In genomic region chr3:4280366-4281020, GRCm38 (mm10) we compare ENCODE assay signal across 16 mouse cellular contexts.
DNase-seq lines count a peak whose midpoint lies in the region; ATAC-seq and TF ChIP-seq lines count a peak whose summit lies in the region.
"Had no signal": no experiment of that assay in that cellular context is flagged by ENCODE, and none has a peak within 500 bp of the region (broad histone marks: within the 10 kb centered on the region; RNA-seq: fewer than 3 reads in every experiment).

No protein-coding gene starts in this region.

- H3K4me1 ChIP-seq in hindbrain, embryonic 10.5 days (replicated peaks): peaks cover 36% of the 10 kb centered on the region
- H3K4me1 ChIP-seq in hindbrain, postnatal 0 days (ENCODE audit: insufficient read depth, low read length): no peaks in the 10 kb centered on the region
- 0 out of 2 replicates have a peak, but pooled peaks cover 9% of the 10 kb centered on the region for H3K4me1 ChIP-seq in hindbrain, embryonic 14.5 days (replicated peaks; ENCODE audit: control insufficient read depth, insufficient read depth, low read length)
- H3K4me1 ChIP-seq in heart, embryonic 11.5 days (ENCODE audit: control insufficient read depth, insufficient read depth, low read length): no peaks in the 10 kb centered on the region
- H3K4me1 ChIP-seq in lung, postnatal 0 days (ENCODE audit: insufficient read depth, low read depth, low read length): no peaks in the 10 kb centered on the region
- H3K4me1 ChIP-seq: hindbrain, embryonic 15.5 days had no signal

- ATAC-seq in hindbrain, postnatal 0 days: no peak
- 0 out of 2 replicates have a peak, but pooled peaks have one; percentile 27 for ATAC-seq in hindbrain, embryonic 14.5 days (ENCODE audit: low FRiP score)
- ATAC-seq in heart, embryonic 11.5 days (replicated peaks; ENCODE audit: insufficient number of reproducible peaks, low FRiP score, low TSS enrichment): no peak
- no peak for ATAC-seq in lung, postnatal 0 days

- H3K27me3 ChIP-seq in hindbrain, embryonic 10.5 days (ENCODE audit: insufficient read depth, poor library complexity, severe bottlenecking): no peaks in the 10 kb centered on the region
- H3K27me3 ChIP-seq in hindbrain, postnatal 0 days (ENCODE audit: insufficient read depth, low read length): no peaks in the 10 kb centered on the region
- no peaks in the 10 kb centered on the region for H3K27me3 ChIP-seq in hindbrain, embryonic 14.5 days (ENCODE audit: control insufficient read depth, insufficient read depth, low read length)
- no peaks in the 10 kb centered on the region for H3K27me3 ChIP-seq in heart, embryonic 11.5 days (ENCODE audit: control insufficient read depth, insufficient read depth, low read length)
- no peaks in the 10 kb centered on the region for H3K27me3 ChIP-seq in lung, postnatal 0 days (replicated peaks; ENCODE audit: insufficient read depth, low read length)
- H3K27me3 ChIP-seq: hindbrain, embryonic 15.5 days had no signal

- H3K4me2 ChIP-seq in hindbrain, postnatal 0 days (ENCODE audit: low read depth, low read length): no peak overlapping the region
- H3K4me2 ChIP-seq in hindbrain, embryonic 14.5 days (replicated peaks): no peak overlapping the region
- H3K4me2 ChIP-seq in heart, embryonic 11.5 days: no peak overlapping the region
- H3K4me2 ChIP-seq in lung, postnatal 0 days (replicated peaks; ENCODE audit: low read depth, low read length): no peak overlapping the region
- H3K4me2 ChIP-seq: hindbrain, embryonic 15.5 days had no signal

- H3K9ac ChIP-seq in hindbrain, postnatal 0 days (replicated peaks; ENCODE audit: low read length): no peak overlapping the region
- H3K9ac ChIP-seq in hindbrain, embryonic 14.5 days: no peak overlapping the region
- H3K9ac ChIP-seq in heart, embryonic 11.5 days (ENCODE audit: low read depth, low read length): no peak overlapping the region
- no peak overlapping the region for H3K9ac ChIP-seq in lung, postnatal 0 days (replicated peaks; ENCODE audit: low read depth)
- H3K9ac ChIP-seq: hindbrain, embryonic 15.5 days; liver, embryonic 14.5 days had no signal

- H3K9me3 ChIP-seq in hindbrain, embryonic 10.5 days: no peaks in the 10 kb centered on the region
- no peaks in the 10 kb centered on the region for H3K9me3 ChIP-seq in hindbrain, postnatal 0 days (ENCODE audit: low read length)
- no peaks in the 10 kb centered on the region for H3K9me3 ChIP-seq in hindbrain, embryonic 14.5 days (ENCODE audit: control insufficient read depth, low read length)
- no peaks in the 10 kb centered on the region for H3K9me3 ChIP-seq in heart, embryonic 11.5 days (replicated peaks; ENCODE audit: control insufficient read depth, low read length)
- H3K9me3 ChIP-seq in lung, postnatal 0 days (ENCODE audit: low read length): no peaks in the 10 kb centered on the region
- H3K9me3 ChIP-seq: hindbrain, embryonic 15.5 days had no signal

- no peak for TF ChIP-seq EP300 in lung, postnatal 0 days (IDR thresholded peaks at IDR 0.05)

- peak; percentile 4 for DNase-seq in hindbrain, embryonic 10.5 days (ENCODE audit: low spot score)
- no peak for DNase-seq in hindbrain, postnatal 0 days (ENCODE audit: low spot score)
- DNase-seq in brain, embryonic 14.5 days (ENCODE audit: low read depth): peak; percentile 57
- no peak for DNase-seq in hindbrain, embryonic 14.5 days (ENCODE audit: low spot score)
- peak; percentile 41 for DNase-seq in retina, embryonic 14.5 days (ENCODE audit: low spot score)
- DNase-seq in lung, postnatal 0 days (ENCODE audit: low spot score): no peak
- DNase-seq: adrenal gland, adult 2 months; cerebellum, adult 11-12 months; kidney, adult 2 months; kidney, postnatal 25 days; left cerebral cortex, postnatal 4 days; thymus, postnatal 25 days had no signal

- TF ChIP-seq CTCF in hindbrain, postnatal 0 days (IDR thresholded peaks at IDR 0.05; ENCODE audit: low read depth): no peak
- TF ChIP-seq CTCF in brain, embryonic 14.5 days (IDR thresholded peaks at IDR 0.05; ENCODE audit: borderline replicate concordance, extremely low read depth, insufficient read depth, insufficient read length): no peak
- TF ChIP-seq CTCF in lung, postnatal 0 days (IDR thresholded peaks at IDR 0.05): no peak

- WGBS in hindbrain, embryonic 10.5 days: 24% methylated on average over 6 of the region's 6 CpGs
- 18% methylated on average over 6 of the region's 6 CpGs for WGBS in hindbrain, postnatal 0 days
- 11% methylated on average over 6 of the region's 6 CpGs for WGBS in hindbrain, embryonic 14.5 days
- 62% methylated on average over 6 of the region's 6 CpGs for WGBS in heart, embryonic 11.5 days (ENCODE audit: insufficient replicate concordance)
- WGBS in lung, postnatal 0 days: 51% methylated on average over 6 of the region's 6 CpGs

- no peaks in the 10 kb centered on the region for H3K36me3 ChIP-seq in hindbrain, embryonic 10.5 days
- H3K36me3 ChIP-seq in hindbrain, postnatal 0 days (ENCODE audit: insufficient read depth, low read length): no peaks in the 10 kb centered on the region
- no peaks in the 10 kb centered on the region for H3K36me3 ChIP-seq in hindbrain, embryonic 14.5 days (replicated peaks; ENCODE audit: control insufficient read depth, insufficient read depth)
- H3K36me3 ChIP-seq in heart, embryonic 11.5 days (ENCODE audit: control insufficient read depth, insufficient read depth, low read length): no peaks in the 10 kb centered on the region
- no peaks in the 10 kb centered on the region for H3K36me3 ChIP-seq in lung, postnatal 0 days (ENCODE audit: insufficient read depth, low read length)
- H3K36me3 ChIP-seq: hindbrain, embryonic 15.5 days had no signal

- H3K4me3 ChIP-seq in hindbrain, embryonic 10.5 days: no peak overlapping the region; the same call in 1 of the 2 replicates
- H3K4me3 ChIP-seq in hindbrain, postnatal 0 days (ENCODE audit: low read length): no peak overlapping the region
- no peak overlapping the region for H3K4me3 ChIP-seq in hindbrain, embryonic 14.5 days (replicated peaks; ENCODE audit: low read length)
- H3K4me3 ChIP-seq in heart, embryonic 11.5 days (ENCODE audit: low read depth, low read length): no peak overlapping the region
- no peak overlapping the region for H3K4me3 ChIP-seq in lung, postnatal 0 days (ENCODE audit: low read depth, low read length)
- H3K4me3 ChIP-seq: hindbrain, embryonic 15.5 days had no signal

- no peak for TF ChIP-seq POLR2A in brain, embryonic 14.5 days (IDR thresholded peaks at IDR 0.05; ENCODE audit: borderline replicate concordance, extremely low read depth, insufficient read depth, insufficient read length, poor library complexity, severe bottlenecking)

- H3K27ac ChIP-seq in hindbrain, embryonic 10.5 days: peak overlapping the region; percentile 70
- H3K27ac ChIP-seq in hindbrain, postnatal 0 days: no peak overlapping the region
- no peak overlapping the region for H3K27ac ChIP-seq in hindbrain, embryonic 14.5 days
- no peak overlapping the region for H3K27ac ChIP-seq in heart, embryonic 11.5 days (ENCODE audit: low read depth, low read length)
- no peak overlapping the region for H3K27ac ChIP-seq in lung, postnatal 0 days (ENCODE audit: low read length)
- H3K27ac ChIP-seq: hindbrain, embryonic 15.5 days; liver, embryonic 14.5 days; stomach, postnatal 0 days had no signal

Comparison
In these comparisons a context has a peak if more than half of its experiments do, and no peak if none do; other contexts are left out.
1. DNase-seq: peak in hindbrain, embryonic 10.5 days (single experiment), brain, embryonic 14.5 days (single experiment) and retina, embryonic 14.5 days (single experiment); none in hindbrain, postnatal 0 days (single experiment), hindbrain, embryonic 14.5 days (single experiment) and lung, postnatal 0 days (single experiment).